Mouse (Mus musculus): Measurements from ENCODE around the gene Tmem132c. TPM values are rescaled to one million over a fixed set of nuclear protein-coding genes. Genes with fewer than 3 reads are reported as not detected.

Gene Tmem132c
- polyA plus RNA-seq, 1 experiment from 2014 or later = 28.5 TPM

DNA sequence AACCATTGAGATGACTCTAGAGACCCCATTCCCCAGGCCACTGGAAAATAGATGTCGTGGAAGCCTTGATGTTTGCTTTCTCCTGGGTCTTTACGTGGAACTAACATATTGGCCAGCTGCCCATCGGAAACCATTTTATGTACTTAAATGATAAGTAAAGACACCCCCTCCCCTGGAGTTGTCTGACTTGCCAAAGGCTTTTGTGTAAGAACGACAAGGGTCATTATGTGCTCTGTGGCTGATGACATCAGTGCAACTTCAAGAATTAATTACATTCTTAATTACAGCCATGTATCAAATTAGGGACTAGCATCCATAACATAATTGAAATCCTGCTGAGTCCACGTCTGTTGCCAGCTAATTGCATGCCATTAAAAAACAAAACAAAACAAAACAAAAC lies 45.3 kb downstream of the Tmem132c start:
- WGBS = 54% methylated on average over 5 of the region's 5 CpGs
- ATAC-seq (ENCODE audit: insufficient number of reproducible peaks, low FRiP score, low TSS enrichment, low read depth) = no peak
- Histone ChIP-seq H3K4me2 (replicated peaks) (no peak overlapping the region), H3K4me3 (replicated peaks) (no peak overlapping the region), H3K36me3 (no peaks in the 10 kb centered on the region), H3K27me3 (no peaks in the 10 kb centered on the region), H3K27ac (replicated peaks) (no peak overlapping the region), H3K9ac (no peak overlapping the region), H3K9me3 (replicated peaks) (peaks cover 4% of the 10 kb centered on the region; the same call in 1 of the 2 replicates), H3K4me1 (peaks cover 15% of the 10 kb centered on the region)

DNA sequence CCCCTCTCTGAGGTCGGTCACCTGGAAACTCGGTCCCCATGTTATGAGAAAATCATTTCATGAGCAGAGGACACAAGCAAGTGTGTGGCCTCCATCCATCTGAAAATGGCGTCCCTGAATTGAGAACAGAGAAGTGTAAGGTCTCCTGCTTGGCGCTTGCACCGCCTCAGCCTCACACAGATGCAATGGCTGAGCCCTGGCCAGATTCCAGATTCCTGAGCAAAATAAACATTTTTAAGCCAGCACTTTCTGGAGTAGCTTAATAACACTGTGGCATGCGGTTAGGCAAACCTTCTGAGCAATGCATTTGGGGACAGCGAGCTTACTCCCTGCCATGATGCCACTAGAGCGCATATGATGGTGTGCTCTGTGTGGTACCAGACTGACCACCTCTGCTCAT lies 48.1 kb downstream of the Tmem132c start:
- 92% methylated on average over 8 of the region's 8 CpGs for WGBS
- no peak overlapping the region for H3K4me2 ChIP-seq (replicated peaks)
- ATAC-seq (ENCODE audit: insufficient number of reproducible peaks, low FRiP score, low TSS enrichment, low read depth) = no peak

DNA sequence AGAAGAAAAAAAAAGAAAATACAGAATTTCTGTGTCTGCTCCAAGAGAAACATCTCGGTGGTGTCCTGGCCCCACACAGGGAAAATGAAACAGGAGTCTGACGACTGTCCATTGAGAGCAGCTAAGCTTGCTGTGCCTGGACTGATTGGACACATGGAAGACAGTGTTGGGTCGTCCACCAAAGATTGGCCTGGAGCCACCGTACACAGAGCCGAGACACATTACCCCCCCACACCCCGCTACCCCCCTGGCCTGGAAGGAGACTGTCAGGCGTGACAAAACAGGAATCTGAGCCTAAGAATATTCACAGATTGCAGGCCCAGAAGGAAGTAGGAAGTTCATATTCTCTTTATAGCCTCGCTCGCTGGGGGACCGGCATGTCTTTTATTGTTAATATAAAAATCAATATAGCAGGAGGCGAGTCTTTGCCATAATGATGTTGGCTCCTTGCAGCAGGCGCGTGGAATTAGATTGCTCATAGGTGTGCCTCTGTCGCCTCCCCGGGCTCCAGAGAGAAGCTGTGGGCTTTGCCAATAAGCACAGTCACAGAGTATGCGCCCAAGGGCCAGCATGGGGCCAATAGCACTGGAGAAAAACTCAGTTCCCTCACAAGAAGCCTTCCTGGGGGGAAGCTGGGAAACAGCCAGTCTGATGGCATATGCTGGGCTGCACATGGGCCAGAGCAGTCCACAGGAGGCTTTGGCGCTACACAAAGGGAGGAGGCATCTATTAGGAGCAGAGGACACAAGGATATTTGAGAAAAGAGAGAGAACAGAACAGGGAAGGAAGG lies 49.0 kb downstream of the Tmem132c start:
- peak overlapping the region; percentile 68 for H3K27ac ChIP-seq (replicated peaks)
- no peak overlapping the region for H3K4me3 ChIP-seq (replicated peaks)
- no peak overlapping the region for H3K9ac ChIP-seq
- H3K4me2 ChIP-seq (replicated peaks) = peak overlapping the region; percentile 28
- ATAC-seq (ENCODE audit: insufficient number of reproducible peaks, low FRiP score, low TSS enrichment, low read depth) = peak; percentile 72; the same call in 1 of the 2 replicates
- peaks cover 4% of the 10 kb centered on the region; the same call in 1 of the 2 replicates for H3K9me3 ChIP-seq (replicated peaks)
- H3K4me1 ChIP-seq = peaks cover 23% of the 10 kb centered on the region
- 36% methylated on average over 17 of the region's 17 CpGs for WGBS
- no peaks in the 10 kb centered on the region for H3K36me3 ChIP-seq
- no peaks in the 10 kb centered on the region for H3K27me3 ChIP-seq

More for the DNA sequence above, 48.1 kb downstream of the Tmem132c start:
- Histone ChIP-seq H3K27ac (replicated peaks) (no peak overlapping the region), H3K4me1 (peaks cover 15% of the 10 kb centered on the region), H3K27me3 (no peaks in the 10 kb centered on the region), H3K9ac (no peak overlapping the region), H3K36me3 (no peaks in the 10 kb centered on the region), H3K4me3 (replicated peaks) (no peak overlapping the region), H3K9me3 (replicated peaks) (peaks cover 4% of the 10 kb centered on the region; the same call in 1 of the 2 replicates)

DNA sequence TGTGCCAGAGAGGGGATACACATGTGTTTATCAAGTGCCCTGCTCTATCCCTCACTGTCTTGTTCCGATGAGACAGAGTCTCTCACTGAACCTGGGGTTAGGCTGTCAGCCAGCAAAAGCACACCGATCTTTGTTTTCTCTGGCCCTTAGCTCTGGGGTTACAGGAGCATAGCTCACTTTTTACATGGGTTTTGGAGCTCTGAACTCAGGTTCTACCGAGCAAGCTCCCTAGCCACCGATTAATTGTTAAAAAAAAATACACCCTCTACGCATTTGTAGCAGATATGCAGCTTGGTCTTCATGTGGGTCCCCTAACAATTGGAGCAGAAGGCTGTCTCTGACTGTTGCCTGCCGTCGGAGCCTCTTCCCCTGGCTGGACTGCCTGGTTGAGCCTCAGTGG lies 50.0 kb downstream of the Tmem132c start:
- no peak overlapping the region for H3K9ac ChIP-seq
- H3K36me3 ChIP-seq = no peaks in the 10 kb centered on the region
- no peak overlapping the region for H3K27ac ChIP-seq (replicated peaks)
- H3K9me3 ChIP-seq (replicated peaks) = peaks cover 4% of the 10 kb centered on the region; the same call in 1 of the 2 replicates
- no peaks in the 10 kb centered on the region for H3K27me3 ChIP-seq
- 71% methylated on average over 7 of the region's 7 CpGs for WGBS
- H3K4me2 ChIP-seq (replicated peaks) = no peak overlapping the region
- ATAC-seq (ENCODE audit: insufficient number of reproducible peaks, low FRiP score, low TSS enrichment, low read depth) = no peak
- no peak overlapping the region for H3K4me3 ChIP-seq (replicated peaks)
- H3K4me1 ChIP-seq = peaks cover 27% of the 10 kb centered on the region

DNA sequence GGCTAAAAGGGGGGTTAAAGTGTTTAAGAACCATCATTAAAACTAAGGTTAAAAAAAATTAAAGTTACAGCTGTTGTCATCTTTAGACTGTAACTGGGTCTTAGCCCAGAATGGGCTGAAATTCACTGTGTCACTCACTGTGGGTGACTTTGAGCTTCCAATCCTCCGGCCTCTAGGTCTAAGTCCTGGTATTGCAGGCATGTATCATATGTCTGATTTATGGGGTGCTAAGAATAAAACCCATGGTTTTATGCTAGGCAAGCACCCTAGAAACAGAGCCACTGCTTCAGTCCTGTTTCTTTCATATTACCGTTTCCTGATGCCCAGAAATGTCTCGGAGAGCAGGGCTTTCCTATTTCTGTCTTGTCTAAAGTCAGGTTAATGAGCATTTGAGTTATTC lies 52.1 kb downstream of the Tmem132c start:
- H3K9me3 ChIP-seq (replicated peaks) = peaks cover 4% of the 10 kb centered on the region; the same call in 1 of the 2 replicates
- H3K36me3 ChIP-seq = no peaks in the 10 kb centered on the region
- no peak overlapping the region for H3K27ac ChIP-seq (replicated peaks)
- no peak overlapping the region for H3K4me2 ChIP-seq (replicated peaks)
- H3K9ac ChIP-seq = no peak overlapping the region
- no peak for ATAC-seq (ENCODE audit: insufficient number of reproducible peaks, low FRiP score, low TSS enrichment, low read depth)
- no peak overlapping the region for H3K4me3 ChIP-seq (replicated peaks)
- H3K27me3 ChIP-seq = no peaks in the 10 kb centered on the region
- H3K4me1 ChIP-seq = peaks cover 39% of the 10 kb centered on the region
- 82% methylated on average over 3 of the region's 3 CpGs for WGBS

DNA sequence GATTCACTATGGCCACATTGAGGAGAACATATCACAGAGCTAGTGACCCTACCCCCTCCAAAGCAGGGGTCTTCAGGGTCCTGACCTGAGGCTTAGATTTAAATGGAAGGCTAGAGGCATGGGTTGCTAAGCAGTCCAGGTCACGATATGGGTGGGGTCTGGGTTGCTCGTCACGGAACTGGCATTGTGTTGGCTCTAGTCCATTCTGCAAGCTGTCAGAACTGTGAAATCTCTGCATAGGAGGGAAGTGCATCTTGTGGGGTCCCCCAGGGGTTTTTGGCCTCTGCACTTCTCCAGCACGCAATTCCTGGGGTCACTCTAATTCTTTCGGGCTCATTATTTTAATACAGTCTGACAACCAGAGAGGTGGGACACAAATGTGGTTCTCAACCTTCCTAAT lies 55.9 kb downstream of the Tmem132c start:
- Histone ChIP-seq H3K4me2 (replicated peaks) (no peak overlapping the region), H3K27ac (replicated peaks) (no peak overlapping the region), H3K9me3 (replicated peaks) (no peaks in the 10 kb centered on the region), H3K4me1 (peaks cover 41% of the 10 kb centered on the region), H3K4me3 (replicated peaks) (no peak overlapping the region), H3K36me3 (no peaks in the 10 kb centered on the region), H3K9ac (no peak overlapping the region), H3K27me3 (no peaks in the 10 kb centered on the region)
- WGBS = 36% methylated on average over 5 of the region's 5 CpGs
- ATAC-seq (ENCODE audit: insufficient number of reproducible peaks, low FRiP score, low TSS enrichment, low read depth) = no peak

DNA sequence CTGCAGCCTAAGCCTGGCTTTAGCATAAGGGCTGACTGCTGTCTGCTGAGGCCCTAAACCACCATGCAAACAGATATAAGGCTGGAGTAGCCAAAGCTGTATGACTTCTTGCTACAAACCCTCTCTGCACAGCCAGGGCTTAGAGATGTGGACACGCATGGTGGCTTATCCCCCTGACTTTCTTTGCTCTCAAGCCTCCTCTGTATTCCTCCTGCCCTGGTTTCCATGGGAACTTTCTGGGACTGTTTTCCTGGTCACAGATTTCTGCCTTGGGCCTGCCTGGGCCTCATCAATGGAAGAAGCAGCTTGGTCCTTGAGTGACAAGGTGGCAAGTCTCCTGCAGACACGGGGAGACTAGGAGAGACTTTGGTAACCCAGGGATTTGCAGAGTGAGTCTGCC lies 56.5 kb downstream of the Tmem132c start:
- WGBS = 47% methylated on average over 2 of the region's 2 CpGs
- Histone ChIP-seq H3K4me2 (replicated peaks) (no peak overlapping the region), H3K4me1 (peaks cover 41% of the 10 kb centered on the region), H3K27ac (replicated peaks) (no peak overlapping the region), H3K4me3 (replicated peaks) (no peak overlapping the region), H3K27me3 (no peaks in the 10 kb centered on the region), H3K36me3 (no peaks in the 10 kb centered on the region), H3K9ac (no peak overlapping the region), H3K9me3 (replicated peaks) (no peaks in the 10 kb centered on the region)
- ATAC-seq (ENCODE audit: insufficient number of reproducible peaks, low FRiP score, low TSS enrichment, low read depth) = no peak

DNA sequence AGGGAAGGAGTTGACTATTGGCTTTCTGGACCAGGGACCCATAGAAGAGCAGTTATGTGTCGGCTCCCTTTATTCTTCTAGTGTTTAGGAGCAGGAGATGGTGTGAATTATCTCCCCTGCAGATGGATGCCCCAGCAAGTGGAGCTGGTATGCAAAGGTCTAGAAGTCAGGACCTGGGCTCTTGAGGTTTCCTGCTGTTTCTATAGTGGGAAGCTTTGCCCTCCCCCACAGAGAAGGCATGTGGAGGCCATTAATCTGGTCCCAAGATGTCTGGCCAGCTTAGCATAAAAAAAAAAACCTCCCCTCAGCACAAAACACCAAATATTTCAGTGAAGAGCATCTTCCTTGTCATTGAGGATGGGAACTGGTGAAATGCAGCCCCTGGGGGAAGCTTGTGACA lies 57.4 kb downstream of the Tmem132c start:
- H3K4me2 ChIP-seq (replicated peaks) = no peak overlapping the region
- no peak for ATAC-seq (ENCODE audit: insufficient number of reproducible peaks, low FRiP score, low TSS enrichment, low read depth)
- no peak overlapping the region for H3K27ac ChIP-seq (replicated peaks)
- H3K9ac ChIP-seq = no peak overlapping the region
- WGBS = 37% methylated on average over 1 of the region's 1 CpGs
- peaks cover 41% of the 10 kb centered on the region for H3K4me1 ChIP-seq
- H3K36me3 ChIP-seq = no peaks in the 10 kb centered on the region
- H3K9me3 ChIP-seq (replicated peaks) = no peaks in the 10 kb centered on the region
- no peak overlapping the region for H3K4me3 ChIP-seq (replicated peaks)
- H3K27me3 ChIP-seq = no peaks in the 10 kb centered on the region

DNA sequence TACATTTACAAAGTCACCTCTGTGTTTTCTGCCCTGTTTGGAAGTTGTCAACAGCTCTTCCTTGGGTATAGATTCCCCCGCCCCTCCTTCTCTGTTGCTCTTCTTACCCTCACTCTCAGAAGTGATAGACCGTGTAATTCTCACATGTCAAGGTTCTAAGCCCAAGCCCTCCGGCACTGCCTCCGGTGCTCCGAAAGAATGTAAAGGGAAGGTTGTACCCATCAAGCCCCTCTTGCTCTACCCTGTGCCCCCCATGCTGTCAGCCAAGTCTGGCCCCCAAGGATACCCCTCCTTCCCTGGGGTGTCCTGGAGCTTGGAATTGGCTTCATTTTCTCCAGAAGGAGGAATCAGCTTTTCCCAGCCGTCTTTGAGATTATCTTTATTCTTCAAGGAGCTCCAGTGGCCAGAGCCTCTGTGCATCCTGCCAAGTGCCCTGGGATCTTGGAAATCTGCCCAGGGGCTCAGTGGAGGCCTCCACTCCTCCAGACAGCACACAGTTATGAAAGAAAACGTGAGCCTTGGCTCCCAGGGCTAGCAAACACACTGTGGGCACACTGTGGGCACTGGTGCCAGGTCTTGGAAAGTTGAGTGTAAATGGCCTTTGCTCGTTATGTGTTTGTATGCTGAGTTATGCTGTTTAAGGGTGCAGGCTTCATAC lies 59.1 kb downstream of the Tmem132c start:
- H3K9ac ChIP-seq = no peak overlapping the region
- no peak for ATAC-seq (ENCODE audit: insufficient number of reproducible peaks, low FRiP score, low TSS enrichment, low read depth)
- H3K4me1 ChIP-seq = peaks cover 32% of the 10 kb centered on the region
- H3K4me3 ChIP-seq (replicated peaks) = no peak overlapping the region
- peak overlapping the region; percentile 17; the same call in 1 of the 2 replicates for H3K27ac ChIP-seq (replicated peaks)
- no peaks in the 10 kb centered on the region for H3K27me3 ChIP-seq
- WGBS = 28% methylated on average over 8 of the region's 8 CpGs
- no peaks in the 10 kb centered on the region for H3K36me3 ChIP-seq
- H3K4me2 ChIP-seq (replicated peaks) = no peak overlapping the region
- no peaks in the 10 kb centered on the region for H3K9me3 ChIP-seq (replicated peaks)

DNA sequence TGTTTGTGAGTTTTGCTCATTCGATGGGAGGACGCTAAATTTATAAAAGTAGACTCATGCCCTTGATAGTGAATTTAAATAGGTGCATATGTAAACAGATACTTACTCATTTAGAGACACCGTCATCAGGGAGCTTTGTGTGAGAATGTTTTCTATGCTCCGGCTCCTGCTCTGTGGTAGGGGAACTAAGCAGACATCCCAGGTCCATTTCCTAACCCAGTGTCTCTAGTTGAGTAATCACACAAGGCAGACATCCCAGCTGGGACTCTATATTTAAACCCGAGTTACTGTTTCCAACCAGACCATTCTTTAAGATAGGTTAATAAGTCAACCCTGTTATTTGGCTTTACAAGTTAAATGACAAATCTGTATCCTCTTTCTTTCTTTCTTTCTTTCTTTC lies 63.7 kb downstream of the Tmem132c start:
- Histone ChIP-seq H3K9me3 (replicated peaks) (no peaks in the 10 kb centered on the region), H3K27ac (replicated peaks) (no peak overlapping the region), H3K9ac (no peak overlapping the region), H3K4me2 (replicated peaks) (no peak overlapping the region), H3K36me3 (no peaks in the 10 kb centered on the region), H3K4me1 (peaks cover 14% of the 10 kb centered on the region), H3K27me3 (no peaks in the 10 kb centered on the region), H3K4me3 (replicated peaks) (no peak overlapping the region)
- no peak for ATAC-seq (ENCODE audit: insufficient number of reproducible peaks, low FRiP score, low TSS enrichment, low read depth)
- 54% methylated on average over 5 of the region's 5 CpGs for WGBS

DNA sequence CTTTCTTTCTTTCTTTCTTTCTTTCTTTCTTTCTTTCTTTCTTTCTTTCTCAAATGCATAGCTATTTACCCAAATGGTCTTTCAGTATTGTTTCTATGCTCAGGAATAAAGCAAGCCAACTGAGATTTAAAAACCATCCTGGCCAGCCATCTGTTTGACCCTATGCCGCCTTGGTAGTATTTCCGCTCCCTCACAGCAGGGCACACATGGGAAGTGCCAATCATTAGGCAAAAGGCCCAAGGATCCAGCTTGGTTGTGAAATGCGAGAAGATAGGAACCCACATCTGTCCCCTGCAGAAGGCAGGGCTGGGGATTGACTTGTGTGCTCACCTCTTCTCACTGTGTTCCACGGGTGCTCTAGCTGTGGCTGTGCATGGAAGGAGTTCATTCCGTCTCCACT lies 64.1 kb downstream of the Tmem132c start:
- Histone ChIP-seq H3K4me2 (replicated peaks) (no peak overlapping the region), H3K9me3 (replicated peaks) (no peaks in the 10 kb centered on the region), H3K4me3 (replicated peaks) (no peak overlapping the region), H3K27me3 (no peaks in the 10 kb centered on the region), H3K27ac (replicated peaks) (no peak overlapping the region), H3K36me3 (no peaks in the 10 kb centered on the region), H3K4me1 (peaks cover 13% of the 10 kb centered on the region), H3K9ac (no peak overlapping the region)
- no peak for ATAC-seq (ENCODE audit: insufficient number of reproducible peaks, low FRiP score, low TSS enrichment, low read depth)
- WGBS = 53% methylated on average over 5 of the region's 5 CpGs
